Mouse (Mus musculus) cortical plate, adult 2 months (tissue): Measurements from ENCODE around the gene Ptpra.

Source experiments
- CTCF ChIP-seq: fragments of 200-500 bp; IDR thresholded peaks from 2 replicates; pipeline ENCODE4 v1.5.1; 2011; ENCODE audit warnings: mild to moderate bottlenecking, control low read depth, low read length; ENCODE audit not compliant: insufficient read depth; ENCODE audit errors: extremely low read depth
- POLR2A ChIP-seq: fragments of 200-500 bp; IDR thresholded peaks from 2 replicates; pipeline ENCODE4 v1.6.1; 2011; ENCODE audit warnings: mild to moderate bottlenecking, low read length, control low read depth; ENCODE audit not compliant: insufficient read depth; ENCODE audit errors: extremely low read depth

- TF ChIP-seq CTCF (no peak), POLR2A (no peak)
These were observed 86.8 kb downstream of the Ptpra start for GRCm38 (mm10) chr2:130536890-130537289.
